Mouse (Mus musculus) liver (tissue): Measurements from ENCODE around the gene Dera.

Source experiments
- DNase-seq: peaks from one replicate; pipeline ENCODE4 v3.0.0-alpha.2; 2020; ENCODE audit warnings: mixed read lengths

Dera gene

GRCm38 (mm10) chr6:137759681-137760080 is 5.3 kb downstream of the Dera start:
- no peak for DNase-seq

- no peak for DNase-seq
These were observed 6.6 kb downstream of the Dera start for GRCm38 (mm10) chr6:137760966-137761365.

- DNase-seq = no peak
These were observed 10.3 kb downstream of the Dera start for GRCm38 (mm10) chr6:137764572-137765210.

- DNase-seq = no peak
These were observed 11.8 kb downstream of the Dera start for GRCm38 (mm10) chr6:137766177-137766576.

- no peak for DNase-seq
These were observed 17.4 kb downstream of the Dera start for GRCm38 (mm10) chr6:137771621-137772250.

- no peak for DNase-seq
These were observed 18.7 kb downstream of the Dera start for GRCm38 (mm10) chr6:137772918-137773636.

GRCm38 (mm10) chr6:137773637-137774028 is 19.3 kb downstream of the Dera start:
- no peak for DNase-seq

GRCm38 (mm10) chr6:137774166-137774565 is 19.8 kb downstream of the Dera start:
- no peak for DNase-seq

GRCm38 (mm10) chr6:137775159-137775558 is 20.8 kb downstream of the Dera start:
- DNase-seq = no peak

- DNase-seq = no peak
These were observed 22.6 kb downstream of the Dera start for GRCm38 (mm10) chr6:137776981-137777380.

GRCm38 (mm10) chr6:137783899-137784637 is 29.7 kb downstream of the Dera start:
- no peak for DNase-seq

- no peak for DNase-seq
These were observed 34.7 kb downstream of the Dera start for GRCm38 (mm10) chr6:137788976-137789590.

GRCm38 (mm10) chr6:137789658-137790057 is 35.3 kb downstream of the Dera start:
- DNase-seq = no peak

- no peak for DNase-seq
These were observed 41.1 kb downstream of the Dera start for GRCm38 (mm10) chr6:137795494-137795893.

- DNase-seq = no peak
These were observed 42.5 kb downstream of the Dera start for GRCm38 (mm10) chr6:137796596-137797567.

GRCm38 (mm10) chr6:137799253-137799652 is 44.9 kb downstream of the Dera start:
- DNase-seq = no peak

GRCm38 (mm10) chr6:137803456-137804005 is 49.2 kb downstream of the Dera start:
- DNase-seq = no peak

- no peak for DNase-seq
These were observed 49.8 kb downstream of the Dera start for GRCm38 (mm10) chr6:137804121-137804520.

- no peak for DNase-seq
These were observed 50.3 kb downstream of the Dera start for GRCm38 (mm10) chr6:137804606-137805005.

- no peak for DNase-seq
These were observed 52.0 kb downstream of the Dera start for GRCm38 (mm10) chr6:137806342-137806741.

- DNase-seq = no peak
These were observed 52.5 kb downstream of the Dera start for GRCm38 (mm10) chr6:137806806-137807205.
